In the genomic region with DNA sequence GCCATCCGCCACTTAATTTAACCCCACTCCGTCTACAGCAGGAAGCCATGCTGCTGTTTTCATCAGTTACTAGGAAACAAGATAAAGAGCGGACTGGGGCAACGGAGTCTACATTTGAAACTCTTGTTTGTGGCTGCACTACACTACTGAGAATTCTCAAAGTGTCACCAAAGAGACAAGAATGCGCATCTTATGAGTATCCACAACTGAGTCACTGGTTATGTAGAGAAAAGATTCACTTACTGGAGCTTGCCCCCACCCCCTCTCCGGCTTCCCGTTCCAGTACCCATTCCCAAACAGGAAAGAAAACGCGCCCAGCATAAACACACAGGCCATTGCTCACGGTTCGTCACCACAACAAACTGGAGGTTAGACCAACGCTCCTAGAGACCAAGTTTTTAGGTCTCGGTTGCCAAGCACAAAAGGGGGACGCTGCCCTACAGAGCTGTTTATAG, we compare ENCODE assay signal across 7 mouse cellular contexts. TPM values are rescaled to one million over a fixed set of nuclear protein-coding genes. Genes with fewer than 3 reads are reported as not detected.
A peak's percentile ranks its signal among the peaks of the same experiment; 100 is the strongest.
DNase-seq lines count a peak whose midpoint lies in the region; ATAC-seq and TF ChIP-seq lines count a peak whose summit lies in the region.

No protein-coding gene starts in this region.

- no peak for TF ChIP-seq POLR2A in cortical plate, adult 2 months (IDR thresholded peaks at IDR 0.05; ENCODE audit: extremely low read depth, insufficient read depth, low read length)

- ATAC-seq in heart, embryonic 12.5 days (ENCODE audit: insufficient number of reproducible peaks, low FRiP score) = peak; percentile 17; the same call in 1 of the 2 replicates
- ATAC-seq in kidney, embryonic 15.5 days (replicated peaks; ENCODE audit: low FRiP score) = no peak

- H3K9me3 ChIP-seq in E14TG2a.4 (ENCODE audit: low read length) = no peaks in the 10 kb centered on the region
- H3K9me3 ChIP-seq in heart, embryonic 12.5 days (replicated peaks) = no peaks in the 10 kb centered on the region
- H3K9me3 ChIP-seq in kidney, embryonic 15.5 days (replicated peaks) = no peaks in the 10 kb centered on the region

- peak; percentile 81 for DNase-seq in CD4-positive helper T cell, adult 2 months (ENCODE audit: low read depth, low spot score)
- peak; percentile 73 for DNase-seq in lung, postnatal 14 days
- peak; percentile 51 to 71 for DNase-seq in spleen, postnatal 10 days (ENCODE audit: low spot score in 2 of 2)

- H3K4me2 ChIP-seq in heart, embryonic 12.5 days = peak overlapping the region; percentile 83
- H3K4me2 ChIP-seq in kidney, embryonic 15.5 days = peak overlapping the region; percentile 75

- 2% methylated on average over 14 of the region's 14 CpGs for WGBS in heart, embryonic 12.5 days
- 2% methylated on average over 14 of the region's 14 CpGs for WGBS in kidney, embryonic 15.5 days

- H3K36me3 ChIP-seq in E14TG2a.4 (ENCODE audit: insufficient read depth, low read length) = no peaks in the 10 kb centered on the region
- H3K36me3 ChIP-seq in heart, embryonic 12.5 days = no peaks in the 10 kb centered on the region
- H3K36me3 ChIP-seq in kidney, embryonic 15.5 days = no peaks in the 10 kb centered on the region

- H3K4me3 ChIP-seq in E14TG2a.4 (replicated peaks; ENCODE audit: low read length) = peak overlapping the region; percentile 92
- peak overlapping the region; percentile 97 for H3K4me3 ChIP-seq in cortical plate, adult 2 months (ENCODE audit: insufficient read depth, low read length)
- H3K4me3 ChIP-seq in heart, embryonic 12.5 days = peak overlapping the region; percentile 70
- peak overlapping the region; percentile 96 for H3K4me3 ChIP-seq in kidney, embryonic 15.5 days (replicated peaks)

- no peak for TF ChIP-seq CTCF in E14TG2a.4 (conservative IDR thresholded peaks at IDR 0.05; ENCODE audit: low read length)
- TF ChIP-seq CTCF in cortical plate, adult 2 months (IDR thresholded peaks at IDR 0.05; ENCODE audit: extremely low read depth, insufficient read depth, low read length) = no peak

- 0 out of 2 replicates have a peak, but pooled peaks cover 2% of the 10 kb centered on the region for H3K27me3 ChIP-seq in E14TG2a.4 (ENCODE audit: insufficient read depth, low read length)
- 0 out of 2 replicates have a peak, but pooled peaks cover 4% of the 10 kb centered on the region for H3K27me3 ChIP-seq in heart, embryonic 12.5 days (replicated peaks)
- H3K27me3 ChIP-seq in kidney, embryonic 15.5 days = peaks cover 8% of the 10 kb centered on the region; the same call in 1 of the 2 replicates

- peak overlapping the region; percentile 88 for H3K9ac ChIP-seq in heart, embryonic 12.5 days
- H3K9ac ChIP-seq in kidney, embryonic 15.5 days = peak overlapping the region; percentile 94

- peaks cover 53% of the 10 kb centered on the region for H3K4me1 ChIP-seq in E14TG2a.4 (replicated peaks; ENCODE audit: low read depth, low read length)
- peaks cover 4% of the 10 kb centered on the region; the same call in 1 of the 2 replicates for H3K4me1 ChIP-seq in cortical plate, adult 2 months (ENCODE audit: control insufficient read depth, insufficient read depth, low read length)
- peaks cover 16% of the 10 kb centered on the region for H3K4me1 ChIP-seq in heart, embryonic 12.5 days (replicated peaks)
- peaks cover 33% of the 10 kb centered on the region for H3K4me1 ChIP-seq in kidney, embryonic 15.5 days

- H3K27ac ChIP-seq in cortical plate, adult 2 months (ENCODE audit: insufficient read depth, low read length) = peak overlapping the region; percentile 84
- H3K27ac ChIP-seq in heart, embryonic 12.5 days (ENCODE audit: poor library complexity, severe bottlenecking) = peak overlapping the region; percentile 90
- H3K27ac ChIP-seq in kidney, embryonic 15.5 days = peak overlapping the region; percentile 91

RNA-seq across cellular contexts. Expression of gene Hipk1, which starts 1.4 kb away (rescaled TPM):
- 41.2 and 42.0 TPM in 2 replicates for polyA plus RNA-seq in cortical plate, adult 2 months (2012; rRNA removed)
- 13.5 and 14.9 TPM in 2 replicates for polyA plus RNA-seq in heart, embryonic 12.5 days (2016; fragmentation: Nextera tagmentation; extraction: Ambion mirVana)
- 10.6 and 11.0 TPM in 2 replicates for polyA plus RNA-seq in kidney, embryonic 15.5 days (2015; fragmentation: Nextera tagmentation; extraction: Ambion mirVana)

RNA-seq across cellular contexts. Expression of gene Dclre1b, which starts 19.3 kb away (rescaled TPM):
- polyA plus RNA-seq in cortical plate, adult 2 months (2012; rRNA removed) = 5.8 and 6.6 TPM in 2 replicates
- 18.1 and 19.8 TPM in 2 replicates for polyA plus RNA-seq in heart, embryonic 12.5 days (2016; fragmentation: Nextera tagmentation; extraction: Ambion mirVana)
- polyA plus RNA-seq in kidney, embryonic 15.5 days (2015; fragmentation: Nextera tagmentation; extraction: Ambion mirVana) = 25.1 and 28.3 TPM in 2 replicates

RNA-seq across cellular contexts. Expression of gene Ap4b1, which starts 19.4 kb away (rescaled TPM):
- 14.8 and 15.6 TPM in 2 replicates for polyA plus RNA-seq in cortical plate, adult 2 months (2012; rRNA removed)
- 16.2 and 16.5 TPM in 2 replicates for polyA plus RNA-seq in heart, embryonic 12.5 days (2016; fragmentation: Nextera tagmentation; extraction: Ambion mirVana)
- 18.9 and 19.6 TPM in 2 replicates for polyA plus RNA-seq in kidney, embryonic 15.5 days (2015; fragmentation: Nextera tagmentation; extraction: Ambion mirVana)

RNA-seq across cellular contexts. Expression of gene Gm43064, which starts 19.5 kb away (rescaled TPM):
- 0.09 and 0.40 TPM in 2 replicates for polyA plus RNA-seq in cortical plate, adult 2 months (2012; rRNA removed)
- 0.12 and 0.27 TPM in 2 replicates for polyA plus RNA-seq in heart, embryonic 12.5 days (2016; fragmentation: Nextera tagmentation; extraction: Ambion mirVana)
- 0.27 and 0.30 TPM in 2 replicates for polyA plus RNA-seq in kidney, embryonic 15.5 days (2015; fragmentation: Nextera tagmentation; extraction: Ambion mirVana)

RNA-seq across cellular contexts. Expression of gene Bcl2l15, which starts 42.5 kb away (rescaled TPM):
- 3.0 and 4.1 TPM in 2 replicates for polyA plus RNA-seq in cortical plate, adult 2 months (2012; rRNA removed)
- 0.10 and 0.32 TPM in 2 replicates for polyA plus RNA-seq in heart, embryonic 12.5 days (2016; fragmentation: Nextera tagmentation; extraction: Ambion mirVana)
- 0.14 and 0.17 TPM in 2 replicates for polyA plus RNA-seq in kidney, embryonic 15.5 days (2015; fragmentation: Nextera tagmentation; extraction: Ambion mirVana)
